Mouse (Mus musculus) left cerebral cortex, postnatal 25 days (tissue): ENCODE data around the gene Krtap16-1. TPM values are rescaled to one million over a fixed set of nuclear protein-coding genes. Genes with fewer than 3 reads are reported as not detected.

Experiments used
- DNase-seq, 2 experiments: peaks; one replicate each; pipeline ENCODE4 v3.0.0; 2022; ENCODE audit warnings: low spot score in 2 of 2, mixed read lengths in 1 of 2
- intact Hi-C: fragments of 180-260 bp; cut with DNase I; formaldehyde crosslinking; loops from one replicate; pipeline ENCODE4 v1.15.1; 2025
- total RNA-seq, 2 experiments: library from RNA; stranded (reverse); gene quantifications; 2 replicates each; pipeline ENCODE4 v1.2.3; 2021

The Krtap16-1 gene
- total RNA-seq, 2 experiments from 2014 or later: not detected

GRCm38 (mm10) chr11:99978953-99979352, 7.4 kb downstream of the Krtap16-1 start, which contains the start of gene Krtap29-1:
Krtap29-1 (minus strand) TSS chr11:99979053.
- no peak for DNase-seq
- intact Hi-C loops: no loop called here

DNA sequence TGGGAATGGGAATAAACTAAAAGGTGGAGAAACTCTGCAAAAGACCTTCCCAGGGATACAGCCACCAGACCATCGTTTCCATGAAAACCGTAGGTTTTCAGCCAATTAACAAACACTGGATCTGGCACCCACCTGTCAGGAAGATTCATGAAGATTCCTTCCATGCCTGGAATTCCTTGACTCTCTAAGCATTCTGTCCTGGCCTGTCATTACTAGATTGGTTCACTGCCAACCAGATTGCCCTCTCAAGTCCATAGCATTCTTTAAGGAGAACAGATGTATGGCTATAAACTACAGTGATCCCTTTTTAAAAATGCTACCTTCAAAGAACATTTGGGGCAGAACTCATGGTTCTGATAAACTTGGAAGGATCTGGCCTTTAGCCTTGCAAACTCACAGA, 20.4 kb downstream of the Krtap16-1 start:
- intact Hi-C loops: no loop called here
- DNase-seq: no peak

DNA sequence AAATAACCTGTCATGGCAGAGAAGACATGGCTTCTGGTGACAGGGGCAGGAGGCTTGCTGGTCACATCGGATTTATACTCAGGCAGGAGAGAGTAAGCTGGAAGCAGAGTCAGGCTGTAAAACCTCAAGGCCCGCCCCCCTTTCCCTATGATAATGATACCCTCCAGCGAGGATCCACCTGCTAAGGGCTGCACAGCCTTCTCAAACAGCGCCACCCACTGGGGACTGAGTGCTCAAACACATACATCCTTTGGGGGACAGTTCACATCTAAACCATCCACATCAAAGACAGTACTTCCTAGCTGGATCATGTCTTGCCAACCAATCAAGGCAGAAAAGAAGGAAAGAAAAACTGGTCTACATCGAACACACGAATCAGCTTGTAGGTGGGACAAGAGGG, 22.2 kb downstream of the Krtap16-1 start:
- no peak for DNase-seq
- intact Hi-C loops: no loop called here

GRCm38 (mm10) chr11:99948175-99948574, 38.2 kb downstream of the Krtap16-1 start, which contains the start of gene Krtap9-5:
Krtap9-5 (plus strand) TSS chr11:99948475.
- intact Hi-C loops: no loop called here
- no peak for DNase-seq

DNA sequence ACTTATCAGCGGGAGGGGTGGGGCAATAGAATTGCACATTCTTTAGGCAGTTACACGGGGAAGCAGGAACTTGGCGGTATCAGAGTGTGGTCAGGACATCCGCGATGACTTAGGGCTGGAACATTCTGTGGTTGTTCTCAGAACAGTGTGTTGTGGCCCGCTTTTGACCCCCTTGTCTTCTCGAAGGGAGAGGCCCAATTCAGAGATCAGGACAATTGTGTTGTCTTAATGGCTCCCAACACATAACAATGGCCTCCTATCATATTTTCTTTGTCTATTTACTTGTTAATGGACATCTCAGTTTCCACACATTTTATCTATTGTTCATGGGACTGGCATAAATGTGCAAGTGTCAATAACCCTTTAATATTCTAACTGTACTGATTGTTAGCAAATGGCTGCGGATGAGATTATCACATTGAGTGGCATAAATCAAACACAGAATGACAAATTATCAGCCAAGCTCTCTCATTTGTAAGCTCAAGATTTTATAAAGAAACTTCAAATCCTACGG, 48.6 kb downstream of the Krtap16-1 start:
- no peak for DNase-seq
- intact Hi-C loops: no loop called here

- intact Hi-C loops: no loop called here
- DNase-seq: no peak
Measured at GRCm38 (mm10) chr11:99935991-99936390, 50.4 kb downstream of the Krtap16-1 start, which contains the start of gene Krtap31-2. Krtap31-2 (plus strand) TSS chr11:99936291.

Other genes with a start within 250 kb of the Krtap16-1 start
- not detected for gene Gm11595, start 213.7 kb downstream of the Krtap16-1 start, total RNA-seq
- gene Krtap4-8, start 205.9 kb downstream of the Krtap16-1 start, total RNA-seq: not detected
- not detected for gene Krtap4-9, start 201.4 kb downstream of the Krtap16-1 start, total RNA-seq
- not detected for gene Gm11596, start 193.1 kb downstream of the Krtap16-1 start, total RNA-seq
- not detected for gene Gm11569, start 187.7 kb downstream of the Krtap16-1 start, total RNA-seq
- gene Gm11554, start 182.2 kb downstream of the Krtap16-1 start, total RNA-seq: not detected
- gene Krtap4-13, start 176.7 kb downstream of the Krtap16-1 start, total RNA-seq: not detected
- gene Gm11564, start 170.9 kb downstream of the Krtap16-1 start, total RNA-seq: not detected
- not detected for gene 2300003K06Rik, start 148.5 kb downstream of the Krtap16-1 start, total RNA-seq
- not detected for gene Krtap4-16, start 135.0 kb downstream of the Krtap16-1 start, total RNA-seq
- not detected for gene Gm11568, start 128.7 kb downstream of the Krtap16-1 start, total RNA-seq
- not detected for gene Gm11559, start 122.1 kb downstream of the Krtap16-1 start, total RNA-seq
- gene Krtap9-1, start 113.2 kb downstream of the Krtap16-1 start, total RNA-seq: not detected
- not detected for gene Gm11567, start 107.4 kb downstream of the Krtap16-1 start, total RNA-seq
- gene Krtap31-1, start 78.7 kb downstream of the Krtap16-1 start, total RNA-seq: not detected
- not detected for gene Gm11565, start 71.8 kb downstream of the Krtap16-1 start, total RNA-seq
- not detected for gene Krtap31-2, start 50.3 kb downstream of the Krtap16-1 start, total RNA-seq
- not detected for gene Krtap9-5, start 38.1 kb downstream of the Krtap16-1 start, total RNA-seq
- gene Krtap29-1, start 7.5 kb downstream of the Krtap16-1 start, total RNA-seq: not detected
- not detected for gene Krtap17-1, start 7.4 kb upstream of the Krtap16-1 start, total RNA-seq
- gene Krt33a, start 29.6 kb upstream of the Krtap16-1 start, total RNA-seq: not detected
- gene Krt33b, start 43.3 kb upstream of the Krtap16-1 start, total RNA-seq: not detected
- not detected for gene Krt34, start 55.0 kb upstream of the Krtap16-1 start, total RNA-seq
- not detected for gene Krt31, start 64.0 kb upstream of the Krtap16-1 start, total RNA-seq
- not detected for gene Krt32, start 101.6 kb upstream of the Krtap16-1 start, total RNA-seq
- not detected for gene Krt35, start 109.6 kb upstream of the Krtap16-1 start, total RNA-seq
- gene Krt36, start 119.0 kb upstream of the Krtap16-1 start, total RNA-seq: not detected
- gene Krt13, start 135.0 kb upstream of the Krtap16-1 start, total RNA-seq: not detected
- gene Krt15, start 149.3 kb upstream of the Krtap16-1 start, total RNA-seq: not detected
- not detected for gene Krt19, start 162.1 kb upstream of the Krtap16-1 start, total RNA-seq
- gene Krt9, start 206.6 kb upstream of the Krtap16-1 start, total RNA-seq: 1 to 10 TPM; 3.7 to 4.3 TPM
- gene Krt14, start 221.0 kb upstream of the Krtap16-1 start, total RNA-seq: not detected